ENCODE assay signal across 26 mouse cellular contexts in the genomic region with DNA sequence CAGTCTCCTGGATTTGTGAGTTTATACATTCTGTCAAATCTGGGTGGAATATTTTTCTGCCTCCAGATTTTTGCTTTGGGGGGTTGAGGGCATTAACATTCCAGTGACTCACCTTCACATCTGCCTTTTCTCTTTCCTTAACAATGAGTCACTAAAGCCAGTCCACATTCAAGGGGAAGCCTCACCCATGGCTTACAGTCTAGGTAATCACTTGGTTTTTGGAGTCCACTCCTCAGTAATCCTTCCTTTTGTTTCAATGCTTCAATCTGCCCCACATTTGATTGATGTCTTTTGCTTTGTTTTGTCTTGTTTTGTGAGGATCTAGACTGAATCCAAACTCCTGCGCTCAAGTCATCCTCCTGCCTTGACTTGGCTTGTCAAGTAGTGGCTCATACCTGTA. TPM values are rescaled to one million over a fixed set of nuclear protein-coding genes. Genes with fewer than 3 reads are reported as not detected.
DNase-seq lines count a peak whose midpoint lies in the region; TF ChIP-seq lines count a peak whose summit lies in the region.
"Had no signal": no experiment of that assay in that cellular context is flagged by ENCODE, and none has a peak within 500 bp of the region (broad histone marks: within the 10 kb centered on the region; RNA-seq: fewer than 3 reads in every experiment).

No protein-coding gene starts in this region.

- no peak for TF ChIP-seq POLR2A in ES-Bruce4 (IDR thresholded peaks at IDR 0.05; ENCODE audit: insufficient read depth, low read length)

- H3K9me3 ChIP-seq in ES-Bruce4 (replicated peaks; ENCODE audit: control insufficient read depth, insufficient read depth, low read length, poor library complexity, severe bottlenecking) = no peaks in the 10 kb centered on the region
- H3K9me3 ChIP-seq: embryonic facial prominence, embryonic 12.5 days; embryonic facial prominence, embryonic 15.5 days; forebrain, embryonic 15.5 days; heart, embryonic 12.5 days; heart, embryonic 15.5 days; hindbrain, embryonic 10.5 days had no signal

- DNase-seq in 3T3-L1 (ENCODE audit: low read depth, low spot score) = peak; percentile 81
- DNase-seq in NIH3T3 (ENCODE audit: low read depth) = peak; percentile 40
- peak; percentile 69 for DNase-seq in ZHBTc4 (ENCODE audit: low read depth, low spot score)
- DNase-seq in layer of hippocampus, adult 9-11 months = no peak
- no peak for DNase-seq in spleen, postnatal 36 days (ENCODE audit: low spot score in 2 of 2)
- DNase-seq in gastrocnemius, postnatal 36 days = no peak
- DNase-seq: adrenal gland, postnatal 10 days; adrenal gland, postnatal 36 days; cerebellum, adult 18-20 months; cerebellum, adult 9-10 months; cerebellum, postnatal 25 days; gastrocnemius, postnatal 25 days; heart, postnatal 10 days; heart, postnatal 36 days; kidney, adult 2 months had no signal

- no peaks in the 10 kb centered on the region for H3K27me3 ChIP-seq in ES-Bruce4 (ENCODE audit: control insufficient read depth, insufficient read depth, low read length, poor library complexity, severe bottlenecking)
- H3K27me3 ChIP-seq: embryonic facial prominence, embryonic 12.5 days; embryonic facial prominence, embryonic 15.5 days; forebrain, embryonic 12.5 days; forebrain, embryonic 15.5 days; heart, embryonic 12.5 days; heart, embryonic 15.5 days had no signal

- peaks cover 6% of the 10 kb centered on the region for H3K4me1 ChIP-seq in ES-Bruce4 (ENCODE audit: control insufficient read depth, insufficient read depth, low read length)
- H3K4me1 ChIP-seq: embryonic facial prominence, embryonic 12.5 days; embryonic facial prominence, embryonic 15.5 days; forebrain, embryonic 12.5 days; forebrain, embryonic 15.5 days; hindbrain, embryonic 10.5 days had no signal

- intact Hi-C loops in gastrocnemius, postnatal 36 days (cut with DNase I) = no loop called here

- H3K9ac ChIP-seq in ES-Bruce4 (ENCODE audit: low read depth, poor library complexity, severe bottlenecking) = no peak overlapping the region
- H3K9ac ChIP-seq: embryonic facial prominence, embryonic 12.5 days; embryonic facial prominence, embryonic 15.5 days; forebrain, embryonic 12.5 days; forebrain, embryonic 15.5 days; heart, embryonic 12.5 days; heart, embryonic 15.5 days; hindbrain, embryonic 14.5 days had no signal

- no peak overlapping the region for H3K4me3 ChIP-seq in ES-Bruce4 (ENCODE audit: low read depth, low read length)
- H3K4me3 ChIP-seq: embryonic facial prominence, embryonic 12.5 days; embryonic facial prominence, embryonic 15.5 days; erythroblast, embryonic 14.5 days; forebrain, embryonic 12.5 days; forebrain, embryonic 15.5 days; heart, embryonic 12.5 days; heart, embryonic 15.5 days; hindbrain, embryonic 10.5 days had no signal

- no peak for TF ChIP-seq CTCF in ES-Bruce4 (IDR thresholded peaks at IDR 0.05; ENCODE audit: low read depth, low read length)

- no peak for TF ChIP-seq EP300 in ES-Bruce4 (IDR thresholded peaks at IDR 0.05; ENCODE audit: insufficient read depth, low read depth, low read length)

- peak overlapping the region; percentile 32; the same call in 1 of the 2 replicates for H3K27ac ChIP-seq in ES-Bruce4 (ENCODE audit: insufficient read depth, low read length)
- H3K27ac ChIP-seq: embryonic facial prominence, embryonic 12.5 days; embryonic facial prominence, embryonic 15.5 days; forebrain, embryonic 12.5 days; forebrain, embryonic 15.5 days; heart, embryonic 15.5 days; hindbrain, embryonic 10.5 days; hindbrain, embryonic 14.5 days; hindbrain, postnatal 0 days had no signal

- H3K36me3 ChIP-seq in ES-Bruce4 (ENCODE audit: control insufficient read depth, insufficient read depth, low read length, poor library complexity, severe bottlenecking) = no peaks in the 10 kb centered on the region
- H3K36me3 ChIP-seq: embryonic facial prominence, embryonic 12.5 days; embryonic facial prominence, embryonic 15.5 days; forebrain, embryonic 12.5 days; forebrain, embryonic 15.5 days; heart, embryonic 12.5 days; heart, embryonic 15.5 days; hindbrain, embryonic 10.5 days had no signal

RNA-seq across cellular contexts. Expression of gene Mycn, which starts 41.3 kb away (rescaled TPM):
- 75.0 and 78.6 TPM in 2 replicates for polyA plus RNA-seq in ES-Bruce4 (2011; ENCODE audit: insufficient read depth, insufficient read length, low read depth, missing spikeins)
- total RNA-seq in gastrocnemius, postnatal 36 days (2021) = under 1 TPM; 0.42 to 0.84 TPM

Comparison
In these comparisons a context has a peak if more than half of its experiments do, and no peak if none do; other contexts are left out.
1. DNase-seq: peak in 3T3-L1 (single experiment), NIH3T3 (single experiment) and ZHBTc4 (single experiment); none in layer of hippocampus, adult 9-11 months (single experiment), spleen, postnatal 36 days (0 of 2) and gastrocnemius, postnatal 36 days (0 of 2).